Mouse (Mus musculus): ENCODE data around the gene Fn1.
A peak's percentile ranks its signal among the peaks of the same experiment; 100 is the strongest.

Gene Fn1

GRCm38 (mm10) chr1:71605751-71606150, 47.2 kb downstream of the Fn1 start:
- DNase-seq (ENCODE audit: low spot score in 2 of 2) = no peak

GRCm38 (mm10) chr1:71595365-71595764, 57.6 kb downstream of the Fn1 start:
- DNase-seq (ENCODE audit: low spot score in 2 of 2) = no peak

GRCm38 (mm10) chr1:71594268-71594667, 58.7 kb downstream of the Fn1 start:
- no peak for DNase-seq (ENCODE audit: low spot score in 2 of 2)

- DNase-seq (ENCODE audit: low spot score in 2 of 2) = no peak
These were observed 59.8 kb downstream of the Fn1 start for GRCm38 (mm10) chr1:71593184-71593583.

GRCm38 (mm10) chr1:71590038-71590437, 63.0 kb downstream of the Fn1 start:
- DNase-seq (ENCODE audit: low spot score in 2 of 2) = no peak

GRCm38 (mm10) chr1:71586658-71587057, 66.3 kb downstream of the Fn1 start:
- DNase-seq (ENCODE audit: low spot score in 2 of 2) = no peak

- no peak for DNase-seq (ENCODE audit: low spot score in 2 of 2)
These were observed 69.1 kb downstream of the Fn1 start for GRCm38 (mm10) chr1:71583900-71584299.

- no peak for DNase-seq (ENCODE audit: low spot score in 2 of 2)
These were observed 69.7 kb downstream of the Fn1 start for GRCm38 (mm10) chr1:71583302-71583701.

- no peak for DNase-seq (ENCODE audit: low spot score in 2 of 2)
These were observed 72.6 kb downstream of the Fn1 start for GRCm38 (mm10) chr1:71580408-71580807.

- no peak for DNase-seq (ENCODE audit: low spot score in 2 of 2)
These were observed 73.5 kb downstream of the Fn1 start for GRCm38 (mm10) chr1:71579526-71579925.

GRCm38 (mm10) chr1:71576837-71577236, 76.2 kb downstream of the Fn1 start:
- no peak for DNase-seq (ENCODE audit: low spot score in 2 of 2)

- no peak for DNase-seq (ENCODE audit: low spot score in 2 of 2)
These were observed 77.0 kb downstream of the Fn1 start for GRCm38 (mm10) chr1:71575987-71576386.

GRCm38 (mm10) chr1:71570116-71570515, 82.9 kb downstream of the Fn1 start:
- no peak for DNase-seq (ENCODE audit: low spot score in 2 of 2)

GRCm38 (mm10) chr1:71567884-71568605, 85.0 kb downstream of the Fn1 start:
- no peak for DNase-seq (ENCODE audit: low spot score in 2 of 2)

- DNase-seq (ENCODE audit: low spot score in 2 of 2) = no peak
These were observed 88.7 kb downstream of the Fn1 start for GRCm38 (mm10) chr1:71564291-71564690.

- DNase-seq (ENCODE audit: low spot score in 2 of 2) = no peak
These were observed 92.4 kb downstream of the Fn1 start for GRCm38 (mm10) chr1:71560626-71561025.

GRCm38 (mm10) chr1:71556688-71557612, 96.0 kb downstream of the Fn1 start, which contains the start of gene Atic:
Gene Atic (plus strand): TSS chr1:71557150.
- peak; percentile 82 to 84 for DNase-seq (ENCODE audit: low spot score in 2 of 2)

GRCm38 (mm10) chr1:71550626-71551195, 102.3 kb downstream of the Fn1 start:
- no peak for DNase-seq (ENCODE audit: low spot score in 2 of 2)

- DNase-seq (ENCODE audit: low spot score in 2 of 2) = no peak
These were observed 112.6 kb downstream of the Fn1 start for GRCm38 (mm10) chr1:71540437-71540836.

- no peak for DNase-seq (ENCODE audit: low spot score in 2 of 2)
These were observed 113.4 kb downstream of the Fn1 start for GRCm38 (mm10) chr1:71539641-71540040.

All from frontal cortex, postnatal 10 days (tissue).